Mouse (Mus musculus): ENCODE data around the gene Tymp. TPM values are rescaled to one million over a fixed set of nuclear protein-coding genes. Genes with fewer than 3 reads are reported as not detected.

The Tymp gene
- total RNA-seq, 2 experiments from 2014 or later: 1.4 to 1.5 TPM

DNA sequence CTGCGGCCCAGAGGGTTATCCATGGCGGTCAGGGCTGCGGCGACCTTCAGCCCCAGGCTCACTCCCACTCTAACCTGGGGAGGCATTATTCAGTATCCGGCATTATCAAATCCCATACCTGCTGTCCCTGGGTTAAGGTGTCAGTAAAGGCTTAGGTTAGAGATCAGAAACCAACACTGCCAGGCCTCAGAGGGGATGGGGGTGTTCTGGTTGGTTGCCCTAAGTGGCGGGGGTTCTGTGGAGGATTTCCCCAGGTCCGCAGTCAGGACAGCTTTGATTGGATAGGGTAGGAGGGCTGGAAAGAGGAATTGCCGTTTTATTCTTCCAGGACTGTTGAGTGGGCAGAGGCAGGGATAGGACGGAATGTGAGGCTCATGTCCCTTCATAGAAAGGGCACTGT is 2.5 kb downstream of the Tymp start:
- DNase-seq (ENCODE audit: low spot score in 2 of 2): no peak

DNA sequence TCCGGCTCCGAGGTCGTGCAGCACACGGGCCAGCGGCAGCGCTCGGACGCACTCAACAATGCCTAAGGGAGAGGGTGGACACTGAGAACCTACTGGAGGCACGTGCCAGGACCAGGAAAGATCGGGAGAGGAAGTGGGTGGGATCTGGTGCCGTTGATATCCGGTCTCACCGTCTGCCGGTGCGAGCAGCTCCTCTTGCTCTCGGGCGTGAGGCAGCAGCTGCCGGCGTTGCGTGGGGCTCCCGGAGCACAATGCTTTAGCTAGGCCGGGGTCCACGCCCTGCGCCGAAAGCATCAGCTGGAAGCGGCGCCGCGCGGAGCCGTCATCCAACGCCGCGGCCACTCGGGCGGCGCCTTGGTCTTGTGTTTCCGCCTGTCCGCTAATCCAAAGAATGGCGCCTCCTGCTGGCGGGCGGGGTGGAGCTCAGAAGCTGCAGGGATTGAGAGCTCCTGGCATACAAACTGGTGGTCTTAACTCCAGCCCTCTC is 3.0 kb downstream of the Tymp start, which contains the start of gene Sco2:
Sco2 (minus strand) TSS at position 85 of the 487 bp plus-strand sequence.
- DNase-seq (ENCODE audit: low spot score in 2 of 2): peak; percentile 86 to 95

DNA sequence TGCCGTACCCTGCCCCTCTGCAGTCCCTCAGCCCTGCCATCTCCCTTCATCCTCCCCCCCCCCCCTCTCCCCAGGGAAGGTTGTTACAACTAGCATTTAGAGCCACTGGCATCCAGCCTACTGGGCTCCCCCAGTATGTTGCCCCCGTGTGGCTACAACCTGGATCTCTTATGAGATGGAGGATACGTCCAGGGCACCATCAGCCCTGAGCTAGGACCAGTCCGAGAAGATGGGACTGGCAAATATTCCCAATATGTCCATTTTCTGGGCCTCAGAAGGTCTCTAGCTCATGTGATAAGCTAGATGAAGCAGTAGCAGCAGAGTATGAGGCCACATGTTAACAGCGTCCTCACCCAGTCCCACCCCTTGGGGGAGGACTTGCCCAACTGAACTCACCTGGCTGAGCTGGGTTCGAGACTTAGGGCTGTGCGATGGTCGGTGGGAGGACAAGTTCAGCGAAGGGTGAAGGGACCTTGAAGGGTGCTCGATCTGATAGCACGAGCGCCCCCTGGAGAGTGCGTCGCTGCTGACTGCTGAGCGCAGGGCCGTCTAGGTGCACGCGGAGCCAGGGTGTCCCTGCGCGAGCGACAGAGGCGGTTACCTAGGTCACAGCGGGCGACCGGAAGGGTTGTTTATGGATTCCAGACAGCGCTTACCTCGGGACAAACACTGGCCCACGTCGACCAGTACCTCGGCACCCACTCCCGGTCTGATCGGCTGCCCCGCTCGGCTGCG is 3.6 kb downstream of the Tymp start:
- peak; percentile 74 to 89 for DNase-seq (ENCODE audit: low spot score in 2 of 2)

DNA sequence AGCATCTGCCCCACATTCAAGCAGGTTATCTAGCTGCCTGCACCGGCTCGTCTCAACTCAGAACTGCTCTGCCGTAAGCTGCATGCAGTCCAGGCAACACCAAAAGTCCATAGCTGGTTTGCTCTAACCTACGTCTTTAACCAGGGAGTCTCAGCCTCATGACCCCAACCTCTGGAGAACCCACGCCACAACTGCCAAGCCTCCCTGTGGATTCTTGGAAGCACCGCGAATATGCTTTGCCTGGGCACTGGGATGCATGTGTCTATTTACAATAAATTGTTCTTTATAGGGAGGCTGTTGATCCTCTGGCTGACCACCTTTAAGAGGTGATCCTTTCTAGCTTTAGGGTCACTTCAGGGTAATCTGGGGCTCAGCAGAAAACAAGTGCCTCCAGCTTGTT is 4.3 kb downstream of the Tymp start:
- no peak for DNase-seq (ENCODE audit: low spot score in 2 of 2)

DNA sequence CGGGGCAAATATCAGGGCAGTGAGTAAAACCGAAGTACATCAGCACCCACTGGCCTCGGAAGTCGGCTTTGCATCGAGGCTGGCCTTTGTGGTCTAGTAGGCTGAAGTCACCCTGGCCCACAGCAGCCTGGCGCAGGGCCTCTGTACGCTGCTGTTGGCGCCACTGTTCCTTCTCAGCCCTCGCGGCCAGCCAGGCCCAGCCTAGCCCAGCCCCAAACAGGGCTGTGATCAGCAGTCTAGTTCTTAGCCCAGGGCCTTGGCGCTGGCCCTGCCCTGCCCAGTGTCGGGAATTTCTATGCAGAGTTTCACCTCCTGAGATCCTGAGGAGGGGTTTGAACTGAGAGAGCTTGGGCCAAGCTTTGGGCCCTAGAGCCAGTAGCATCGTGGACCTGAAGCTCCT is 4.8 kb downstream of the Tymp start:
- no peak for DNase-seq (ENCODE audit: low spot score in 2 of 2)

DNA sequence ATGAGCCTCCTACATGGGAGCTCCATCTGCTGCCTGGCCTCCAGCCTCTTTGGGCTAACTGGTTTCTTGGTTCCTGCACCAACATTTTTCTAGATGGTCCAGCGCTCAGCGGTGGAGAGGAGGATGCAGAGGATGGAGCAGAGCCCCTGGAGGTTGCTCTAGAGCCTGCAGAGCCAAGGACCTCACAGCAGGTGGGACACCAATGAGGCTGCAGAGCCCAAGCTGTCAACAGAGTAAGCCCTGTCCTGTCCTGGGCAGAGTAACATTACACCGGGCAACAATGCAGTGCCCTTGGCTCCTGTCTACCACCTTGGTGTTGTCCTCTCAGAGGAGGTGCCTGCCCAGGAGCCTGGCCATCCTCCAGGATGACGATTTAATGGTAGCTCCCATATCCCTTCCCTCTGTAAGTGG is 11.7 kb downstream of the Tymp start:
- DNase-seq (ENCODE audit: low spot score in 2 of 2): no peak

DNA sequence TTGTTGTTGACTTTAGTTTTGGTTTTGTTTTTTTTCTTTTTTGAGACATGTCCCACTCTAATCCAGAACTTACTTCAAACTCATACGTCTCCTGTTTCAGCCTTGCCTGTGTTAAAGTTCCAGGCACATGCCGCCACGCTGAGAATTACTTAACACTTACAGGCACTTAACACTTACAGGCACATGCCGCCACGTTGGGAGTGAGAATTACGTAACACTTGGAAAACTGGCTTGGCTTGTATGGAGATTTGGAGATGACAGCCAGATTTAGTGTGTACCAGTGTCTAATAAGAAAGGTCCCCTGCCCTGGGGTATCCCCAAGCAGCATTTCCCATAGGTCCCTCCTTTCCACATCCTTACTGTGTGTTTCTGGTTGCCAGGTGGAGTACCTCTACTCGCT is 13.8 kb downstream of the Tymp start:
- DNase-seq (ENCODE audit: low spot score in 2 of 2): no peak

DNA sequence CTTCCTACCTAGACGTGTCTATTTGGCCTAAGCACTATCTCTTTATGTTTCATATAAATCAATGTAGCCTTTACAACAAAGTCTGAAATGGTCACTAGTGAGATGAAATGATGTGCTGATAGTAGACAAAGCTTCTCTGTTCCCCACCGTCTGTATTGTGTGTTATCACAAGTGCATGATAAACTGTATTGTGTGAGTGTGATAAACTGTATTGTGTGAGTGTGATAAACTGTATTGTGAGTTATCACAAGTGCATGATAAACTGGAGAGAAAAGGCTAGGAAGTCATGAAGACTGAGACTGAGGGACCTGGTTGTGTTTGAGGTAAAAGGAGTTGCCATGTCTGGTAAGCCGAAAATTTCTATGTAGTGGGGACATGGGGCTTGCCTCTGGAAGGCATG is 18.1 kb downstream of the Tymp start:
- no peak for DNase-seq (ENCODE audit: low spot score in 2 of 2)

DNA sequence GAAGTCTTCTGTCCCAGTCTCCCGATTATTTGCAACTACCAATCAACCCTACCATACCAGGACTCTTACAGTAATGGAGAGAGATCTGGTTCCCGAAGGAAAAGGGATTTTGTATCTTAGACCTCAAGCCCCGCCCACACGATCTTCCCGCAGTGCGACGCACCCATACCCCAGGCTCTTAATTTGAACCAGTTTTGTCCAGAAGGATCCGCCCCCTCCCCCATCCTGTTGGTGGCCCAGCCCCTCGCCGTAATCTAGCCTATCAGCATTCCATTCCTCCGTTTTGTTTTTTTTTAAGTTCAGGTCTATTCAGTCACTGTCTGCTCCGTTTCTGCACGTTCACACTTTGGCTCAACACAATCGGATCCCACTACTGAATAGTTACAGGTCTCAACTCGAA is 20.5 kb downstream of the Tymp start:
- DNase-seq (ENCODE audit: low spot score in 2 of 2): peak in 1 of 2 experiments; percentile 65

DNA sequence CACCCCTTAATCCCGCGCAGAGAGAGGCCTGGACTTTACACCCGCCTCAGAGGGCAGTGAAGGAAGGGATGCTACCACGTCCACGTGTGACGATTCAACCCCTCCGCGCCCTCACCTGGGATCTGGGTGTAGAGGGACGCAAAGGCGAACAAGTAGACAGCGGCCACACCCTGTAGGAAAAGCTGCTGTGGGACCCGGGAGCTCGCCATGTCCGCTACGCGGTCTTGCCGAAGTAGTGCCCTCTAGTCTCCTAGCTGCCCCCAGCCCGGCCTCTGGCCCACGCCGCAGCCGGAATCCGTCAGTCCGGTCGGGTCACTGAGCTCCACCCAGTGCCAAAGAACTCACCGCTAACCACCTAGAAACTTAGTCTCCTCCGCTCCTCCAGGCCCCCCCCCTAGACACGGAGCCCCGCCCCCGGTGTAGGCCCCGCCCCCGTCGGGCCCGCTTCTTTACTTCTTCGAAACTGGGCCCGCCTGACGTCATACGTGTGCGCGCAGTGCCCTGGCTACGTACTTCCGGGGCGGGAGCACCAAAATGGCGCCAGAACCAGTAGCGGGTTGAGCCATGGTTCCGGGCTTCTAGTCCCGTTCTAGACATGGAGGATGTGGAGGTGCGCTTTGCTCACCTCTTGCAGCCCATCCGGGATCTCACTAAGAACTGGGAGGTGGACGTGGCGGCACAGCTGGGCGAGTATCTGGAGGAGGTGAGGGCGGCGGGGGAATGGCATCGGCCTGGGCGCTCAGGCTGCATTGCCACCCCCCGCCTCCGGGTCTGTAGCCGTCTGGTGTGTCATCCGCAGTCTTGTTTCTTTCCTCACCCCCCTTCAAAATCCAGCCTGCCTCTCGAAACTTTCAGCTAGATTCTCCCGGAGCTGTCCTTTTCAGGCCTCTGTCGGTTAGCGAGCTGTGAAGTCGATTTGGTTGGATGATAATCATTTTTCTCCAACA is 21.3 kb downstream of the Tymp start, which contains the start of the genes Lmf2 and Ncaph2:
Lmf2 (minus strand) TSS at position 419 of the 947 bp plus-strand sequence.
Ncaph2 (plus strand) TSS at position 479 of the 947 bp plus-strand sequence.
- peak; percentile 91 to 97 for DNase-seq (ENCODE audit: low spot score in 2 of 2)

DNA sequence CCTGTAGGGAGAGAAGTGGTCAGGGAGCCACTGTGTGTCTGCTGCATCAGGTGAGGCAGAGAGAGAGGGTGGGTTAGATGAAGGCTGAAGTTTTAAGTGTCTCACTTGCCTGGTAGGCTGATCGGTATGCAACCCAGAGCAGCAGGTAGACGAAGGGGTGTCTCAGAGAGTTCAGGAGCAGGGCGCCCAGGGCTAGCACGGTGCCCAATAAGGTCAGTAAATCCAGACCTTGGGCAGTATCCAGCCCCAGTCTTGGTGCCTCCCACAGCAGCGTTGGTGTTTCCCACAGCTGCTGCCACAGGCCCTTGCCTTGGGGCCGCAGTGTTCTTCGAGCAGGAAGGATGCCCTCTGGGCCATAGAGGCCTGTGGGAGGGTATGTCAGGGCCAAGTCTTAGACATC is 22.4 kb downstream of the Tymp start:
- no peak for DNase-seq (ENCODE audit: low spot score in 2 of 2)

DNA sequence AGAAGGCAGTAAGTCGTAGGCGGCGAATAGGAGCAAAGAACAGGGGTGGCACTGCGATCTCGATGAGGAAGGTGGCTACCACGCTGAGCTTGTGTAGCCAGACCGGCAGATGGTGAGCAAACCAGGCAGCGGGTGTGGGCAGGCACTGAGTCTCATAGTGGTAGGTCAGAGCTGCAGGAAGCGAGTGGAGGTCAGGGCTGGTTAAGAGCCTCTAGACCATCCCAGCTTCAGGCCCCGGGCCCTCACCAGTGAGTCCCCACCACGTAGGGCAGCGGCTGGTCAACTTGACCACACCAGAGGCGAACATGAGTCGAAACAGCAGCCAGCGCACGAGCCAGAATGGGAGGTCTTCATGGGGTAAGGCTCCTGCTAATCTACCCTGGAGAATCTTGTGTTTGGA is 23.0 kb downstream of the Tymp start:
- no peak for DNase-seq (ENCODE audit: low spot score in 2 of 2)

DNA sequence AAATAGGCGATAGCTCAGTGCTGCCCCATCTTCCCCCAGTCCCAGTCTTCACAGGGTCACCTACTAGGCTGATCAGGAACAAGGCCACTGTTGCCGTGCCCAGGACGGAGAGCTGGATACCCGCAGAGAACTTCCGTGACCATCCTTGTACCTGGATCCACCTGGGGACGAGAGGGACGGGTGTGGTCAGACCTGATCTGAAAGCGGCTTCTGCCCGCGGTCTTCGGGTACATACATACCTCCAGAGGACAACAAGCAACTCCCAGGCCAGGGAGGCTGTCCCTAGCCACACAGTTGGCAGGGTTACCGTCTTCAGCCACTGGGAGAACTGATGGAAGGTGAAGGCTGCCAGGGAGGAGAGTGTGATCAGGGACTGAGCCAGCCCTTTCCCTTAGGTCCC is 24.0 kb downstream of the Tymp start:
- DNase-seq (ENCODE audit: low spot score in 2 of 2): no peak

DNA sequence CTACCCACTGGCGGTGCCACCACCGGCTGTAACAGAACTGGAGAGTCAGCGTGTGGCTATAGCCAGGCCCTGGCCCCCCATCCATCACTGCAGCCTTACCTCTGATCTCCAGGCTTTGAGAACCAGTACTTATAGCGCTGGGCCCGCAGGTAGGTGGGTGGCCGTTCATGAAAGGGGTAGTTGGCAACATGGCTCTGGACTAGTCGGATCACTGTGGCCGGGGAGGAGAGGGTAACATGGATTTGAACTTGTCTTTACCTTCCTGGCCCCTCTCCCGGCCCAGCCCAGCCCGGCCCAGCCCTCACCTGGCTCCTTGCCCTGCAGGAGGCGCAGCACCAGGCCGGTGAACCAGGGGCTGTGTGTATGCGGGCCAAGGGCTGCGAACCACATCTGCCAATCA is 24.8 kb downstream of the Tymp start:
- no peak for DNase-seq (ENCODE audit: low spot score in 2 of 2)

DNA sequence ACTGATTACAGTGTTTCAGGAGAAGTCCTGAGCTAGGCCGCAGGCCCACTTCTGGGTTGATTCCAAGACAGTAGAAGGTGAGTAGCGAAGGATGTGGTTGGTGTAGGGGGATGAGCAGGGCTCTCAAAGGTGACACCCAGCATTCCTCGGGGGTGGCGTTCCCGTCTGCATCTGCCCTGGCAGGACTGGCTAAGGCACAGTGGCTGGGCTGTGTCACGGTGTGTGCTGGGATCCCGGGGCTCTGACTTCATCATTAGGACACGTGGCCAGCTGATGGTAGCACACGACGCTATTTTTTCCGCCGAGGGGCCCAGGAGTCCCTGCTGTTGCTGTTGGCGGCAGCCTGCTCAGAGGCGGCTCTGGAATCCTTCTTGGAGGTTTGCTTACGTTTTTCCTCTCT is 25.5 kb downstream of the Tymp start:
- no peak for DNase-seq (ENCODE audit: low spot score in 2 of 2)

DNA sequence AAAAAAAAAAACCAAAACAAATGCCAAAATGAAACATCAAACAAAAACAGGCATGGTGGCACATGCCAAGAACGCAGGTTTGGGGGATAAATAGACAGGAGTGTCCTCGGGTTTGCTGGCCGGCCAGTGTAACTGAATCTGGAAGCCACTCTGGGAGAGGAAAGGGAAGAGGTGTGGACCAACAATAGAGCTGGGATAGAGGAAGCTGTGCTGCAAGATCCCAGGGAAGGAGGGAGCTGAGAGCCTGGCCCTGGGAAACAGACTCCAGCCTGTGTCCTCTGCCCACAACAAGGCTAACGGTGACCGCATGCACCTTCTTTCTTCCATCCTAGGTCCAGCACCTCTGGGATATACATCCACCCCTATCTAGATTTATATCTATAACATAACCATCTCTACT is 26.4 kb downstream of the Tymp start:
- DNase-seq (ENCODE audit: low spot score in 2 of 2): no peak

DNA sequence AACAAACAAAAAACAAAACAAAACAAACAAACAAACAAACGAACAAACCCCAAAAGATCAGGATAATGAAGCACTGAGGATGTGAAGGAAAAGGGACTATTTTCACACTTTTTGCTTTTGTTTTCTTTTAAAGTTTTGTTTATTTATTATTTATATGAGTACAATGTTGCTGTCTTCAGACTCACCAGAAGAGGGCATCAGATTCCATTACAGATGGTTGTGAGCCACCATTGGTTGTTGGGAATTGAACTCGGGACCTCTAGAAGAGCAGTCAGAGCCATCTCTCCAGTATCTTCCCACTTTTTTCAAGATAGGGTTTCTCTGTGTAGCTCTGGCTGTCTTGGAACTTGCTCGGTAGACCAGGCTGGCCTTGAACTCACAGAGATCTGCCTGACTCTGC is 33.5 kb downstream of the Tymp start:
- no peak for DNase-seq (ENCODE audit: low spot score in 2 of 2)

DNA sequence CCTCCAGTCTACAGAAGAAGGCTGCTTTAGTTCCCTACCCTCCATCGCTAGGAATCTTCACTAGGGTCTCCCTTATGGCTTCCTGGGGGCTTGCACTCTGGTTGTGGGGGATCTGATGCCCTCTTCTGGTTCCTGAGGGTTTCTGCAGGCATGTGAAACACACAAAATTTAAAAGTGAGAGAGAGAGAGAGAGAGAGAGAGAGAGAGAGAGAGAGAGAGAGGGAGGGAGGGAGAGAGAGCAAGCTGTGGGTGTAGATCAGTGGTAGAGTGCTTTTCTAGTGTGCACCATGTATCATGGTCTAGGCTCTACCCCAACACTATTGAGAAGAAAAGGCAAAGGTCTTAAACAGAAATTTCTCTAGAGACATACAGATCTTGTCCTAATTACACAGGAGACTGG is 35.2 kb downstream of the Tymp start:
- no peak for DNase-seq (ENCODE audit: low spot score in 2 of 2)

DNA sequence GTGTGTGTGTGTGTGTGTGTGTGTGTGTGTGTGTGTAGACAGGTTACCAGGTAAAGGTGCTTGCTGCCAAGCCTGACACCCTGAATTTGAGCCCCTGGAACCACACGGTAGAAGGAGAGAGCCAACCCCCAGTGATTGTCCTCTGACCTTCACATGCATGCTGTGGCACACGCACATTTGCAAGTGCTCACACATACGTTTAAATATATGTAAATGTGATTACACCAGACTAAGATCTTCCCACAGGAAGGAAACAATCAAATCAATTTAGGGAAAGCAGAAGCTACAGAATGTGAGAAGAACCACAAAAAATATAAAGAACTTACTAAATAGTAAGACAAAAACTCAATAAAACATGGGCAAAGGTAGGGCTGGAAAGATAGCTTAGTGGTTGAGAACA is 36.7 kb downstream of the Tymp start:
- no peak for DNase-seq (ENCODE audit: low spot score in 2 of 2)

DNA sequence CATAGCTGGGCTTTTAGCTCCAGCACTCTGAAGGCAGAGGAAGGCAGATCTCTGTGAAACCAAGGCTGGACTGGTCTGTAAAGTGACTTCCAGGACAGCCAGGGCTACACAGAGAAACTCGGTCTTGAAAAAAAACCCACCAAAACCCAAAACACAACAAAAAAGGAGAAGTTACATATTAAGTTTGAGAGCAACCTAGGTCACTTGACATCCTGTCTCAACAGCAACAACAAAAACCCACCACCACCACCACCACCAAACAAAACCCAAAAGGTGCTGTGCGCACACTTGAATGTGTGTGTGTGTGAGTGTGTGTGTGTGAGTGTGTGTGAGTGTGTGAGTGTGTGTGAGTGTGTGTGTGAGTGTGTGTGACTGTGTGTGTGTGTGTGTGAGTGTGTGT is 37.1 kb downstream of the Tymp start:
- DNase-seq (ENCODE audit: low spot score in 2 of 2): no peak

DNA sequence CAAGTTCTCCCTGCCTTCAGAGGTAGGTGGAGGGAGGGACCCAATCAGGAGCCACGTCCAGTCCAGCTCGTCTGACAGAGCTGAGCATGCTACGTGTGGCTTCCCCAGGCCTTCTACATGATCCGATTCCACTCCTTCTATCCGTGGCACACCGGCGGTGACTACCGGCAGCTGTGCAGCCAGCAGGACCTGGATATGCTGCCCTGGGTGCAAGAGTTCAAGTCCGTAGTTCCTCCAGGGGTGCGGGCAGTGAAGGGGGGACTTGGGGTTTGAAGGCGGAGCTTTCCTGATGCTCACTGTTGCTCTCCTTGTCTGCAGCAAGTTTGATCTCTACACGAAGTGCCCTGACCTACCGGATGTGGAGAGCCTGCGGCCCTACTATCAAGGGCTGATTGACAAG is 40.4 kb downstream of the Tymp start:
- DNase-seq (ENCODE audit: low spot score in 2 of 2): no peak

All from layer of hippocampus, adult 18-20 months (tissue).